Mouse (Mus musculus) c-Kit-negative CD71-positive TER-119-positive erythroid progenitor cells, embryonic 14.5 days (primary cell): Measurements from ENCODE around the gene Pcsk7.

Experiments used
- DNase-seq: peaks from one replicate; pipeline ENCODE4 v3.0.0-alpha.2; 2013; ENCODE audit warnings: low read depth, low spot score

The Pcsk7 gene

GRCm38 (mm10) chr9:45906355-45907077, at the start of gene Pcsk7, which contains the start of gene Rnf214:
Gene Pcsk7 (plus strand): TSS chr9:45906497.
Gene Rnf214 (minus strand): TSS chr9:45906911.
- DNase-seq, result peak; percentile 73

DNA sequence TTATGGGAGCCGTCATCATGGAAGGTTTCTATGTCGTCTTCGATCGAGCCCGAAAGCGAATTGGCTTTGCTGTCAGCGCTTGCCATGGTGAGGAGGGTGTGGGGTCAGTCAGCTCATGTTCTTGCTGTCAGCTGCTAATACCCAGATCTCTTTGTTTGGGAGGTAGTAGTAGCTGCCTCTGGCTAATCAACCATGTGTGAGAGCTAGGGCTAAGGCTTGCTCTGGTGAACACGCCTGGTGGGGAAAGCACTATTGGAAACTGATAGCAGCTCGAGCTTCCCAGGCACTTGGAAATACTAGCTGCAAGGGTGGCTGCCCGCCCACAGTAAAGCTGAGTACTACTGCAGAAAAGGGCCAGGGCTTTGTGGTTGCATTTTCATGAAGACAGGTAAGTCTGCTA, 46.9 kb upstream of the Pcsk7 start:
- no peak for DNase-seq

GRCm38 (mm10) chr9:45861813-45862212, 44.5 kb upstream of the Pcsk7 start:
- DNase-seq, result no peak

GRCm38 (mm10) chr9:45869181-45869580, 37.1 kb upstream of the Pcsk7 start:
- DNase-seq, result no peak

DNA sequence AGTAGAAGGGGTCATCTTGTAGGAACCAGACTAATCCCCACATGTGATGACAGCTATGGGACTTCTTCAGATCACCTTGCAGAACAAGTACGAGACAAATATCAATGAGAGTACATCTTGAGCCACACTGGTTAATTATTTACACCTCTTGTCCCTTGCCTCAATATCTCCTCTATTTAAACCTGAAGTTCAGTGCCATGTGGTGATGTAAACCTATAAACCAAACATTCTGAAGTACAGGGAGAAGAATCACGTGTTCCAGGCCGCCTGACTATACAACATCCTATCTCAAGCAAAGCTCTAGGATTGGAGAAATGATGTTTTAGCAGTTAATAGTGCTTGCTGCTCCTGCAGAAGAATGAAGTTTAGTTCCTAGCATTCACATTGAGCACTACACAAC, 36.0 kb upstream of the Pcsk7 start:
- DNase-seq, result no peak

- no peak for DNase-seq
Observed at GRCm38 (mm10) chr9:45877928-45878327, 28.4 kb upstream of the Pcsk7 start.

- DNase-seq, result no peak
Observed at GRCm38 (mm10) chr9:45893681-45894080, 12.6 kb upstream of the Pcsk7 start.

GRCm38 (mm10) chr9:45905196-45905595, 1.1 kb upstream of the Pcsk7 start:
- DNase-seq, result no peak

GRCm38 (mm10) chr9:45905811-45906237, 473 bp upstream of the Pcsk7 start:
- no peak for DNase-seq

DNA sequence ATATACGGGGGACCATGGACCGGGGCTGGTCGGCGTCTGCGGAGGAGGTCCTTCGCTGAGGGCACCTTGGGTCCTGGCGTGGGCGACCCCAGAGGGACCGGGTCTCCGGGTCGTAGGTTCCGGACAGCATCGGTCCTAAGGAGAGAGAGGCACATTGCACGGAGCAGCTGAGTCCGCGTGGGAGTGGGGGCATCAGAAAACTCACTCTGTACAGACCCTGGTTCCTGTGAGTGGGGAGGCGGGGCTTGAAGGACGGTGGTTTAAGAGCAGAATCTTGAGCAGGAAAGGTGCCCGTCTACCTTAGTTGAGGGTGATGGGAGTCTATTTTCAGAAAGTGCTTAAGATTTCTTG, 756 bp downstream of the Pcsk7 start:
- DNase-seq, result peak; percentile 33

DNA sequence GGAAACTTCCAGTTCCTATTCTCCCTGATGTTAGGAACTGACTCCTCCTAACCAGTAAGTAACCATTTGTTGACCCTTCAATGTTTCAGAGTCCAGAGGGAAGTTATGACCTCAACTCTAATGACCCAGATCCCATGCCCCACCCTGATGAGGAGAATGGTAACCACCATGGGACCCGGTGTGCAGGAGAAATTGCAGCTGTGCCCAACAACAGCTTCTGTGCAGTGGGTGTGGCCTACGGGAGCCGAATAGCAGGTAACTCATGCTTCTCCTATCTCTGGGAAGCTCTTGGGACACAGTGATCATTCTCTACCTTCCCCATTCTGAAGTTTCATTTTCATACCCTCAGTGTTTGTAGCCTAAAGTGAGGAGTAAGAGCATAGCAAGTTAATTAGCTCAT, 4.7 kb downstream of the Pcsk7 start:
- DNase-seq, result no peak

DNA sequence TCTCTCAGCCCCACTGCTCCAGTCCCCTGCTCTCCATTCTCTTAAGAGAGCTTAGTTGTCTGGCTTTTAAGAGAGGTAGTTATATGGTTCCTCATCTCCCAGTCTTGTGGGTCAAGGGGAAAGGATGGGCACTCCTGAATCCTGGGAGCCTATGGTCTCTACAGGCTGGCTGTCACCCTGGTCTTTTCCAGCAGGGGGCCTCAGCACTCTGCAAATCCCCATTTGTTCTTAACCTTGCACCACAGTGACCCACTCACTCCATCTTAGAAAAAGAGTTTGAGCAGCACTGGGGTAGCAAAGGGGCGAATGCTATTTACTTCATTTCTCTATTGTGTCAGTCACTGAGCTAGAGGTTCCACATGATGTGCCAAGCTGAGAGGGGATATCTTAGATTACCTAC, 5.4 kb downstream of the Pcsk7 start:
- no peak for DNase-seq

DNA sequence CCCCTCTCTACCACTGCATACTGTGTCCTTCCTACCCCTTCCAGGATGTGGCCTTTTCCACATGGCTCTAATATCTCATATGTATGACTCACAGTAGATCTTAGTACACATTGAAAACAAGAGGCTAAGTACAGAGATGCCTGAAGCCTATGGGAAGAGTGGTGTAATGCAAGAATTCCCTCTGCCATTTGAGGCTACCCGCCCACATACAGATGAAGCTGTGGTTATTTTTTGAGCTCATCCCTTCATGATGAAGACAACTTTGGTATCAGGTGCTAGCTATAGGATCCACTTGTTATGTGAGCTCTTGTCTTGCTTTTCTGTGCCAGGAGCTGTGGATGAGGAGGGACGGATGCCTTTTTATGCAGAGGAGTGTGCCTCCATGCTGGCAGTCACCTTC, 9.4 kb downstream of the Pcsk7 start:
- DNase-seq, result no peak

GRCm38 (mm10) chr9:45917041-45917934, 11.0 kb downstream of the Pcsk7 start:
- DNase-seq, result no peak

DNA sequence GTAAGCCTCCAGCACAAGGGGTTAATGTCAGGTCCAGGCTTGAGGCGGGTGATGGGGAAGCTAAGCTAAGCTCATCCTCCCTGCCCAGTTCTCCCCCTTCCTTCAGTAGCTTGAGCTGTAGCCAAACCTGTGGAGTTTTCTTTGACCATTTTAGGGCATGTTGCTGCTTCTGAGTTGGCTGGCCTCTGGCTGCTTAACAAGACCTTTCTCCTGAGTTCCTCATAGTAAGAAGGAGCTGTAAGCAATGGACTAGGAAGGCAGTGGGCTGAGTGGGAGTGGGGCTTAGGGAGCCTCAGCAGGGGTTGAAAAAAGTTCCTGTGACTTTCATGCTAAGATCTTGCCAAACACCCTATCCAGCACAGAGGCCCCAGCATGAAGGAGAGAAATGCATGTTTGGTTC, 13.6 kb downstream of the Pcsk7 start:
- no peak for DNase-seq

DNA sequence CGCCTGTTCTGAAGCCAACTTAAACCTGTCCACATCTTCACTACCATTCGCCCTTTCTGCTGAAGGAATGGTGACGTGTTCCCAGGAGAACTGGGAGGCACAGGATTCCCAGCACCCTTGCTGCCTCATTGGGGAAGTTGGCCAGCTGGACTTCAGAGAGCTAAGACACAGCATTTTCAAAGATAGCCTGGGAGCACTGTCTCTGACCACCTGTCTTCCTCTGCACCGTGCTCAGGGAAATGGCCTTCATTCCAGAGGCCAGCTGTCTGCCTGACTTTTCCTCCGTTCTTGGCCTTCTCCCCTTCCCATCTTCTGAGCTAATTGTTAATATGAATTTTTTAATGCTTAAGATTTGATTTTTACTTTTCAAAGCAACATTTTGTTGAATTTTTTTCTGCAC, 23.0 kb downstream of the Pcsk7 start:
- DNase-seq, result no peak

- DNase-seq, result no peak
Observed at GRCm38 (mm10) chr9:45931958-45932357, 25.7 kb downstream of the Pcsk7 start.

- DNase-seq, result no peak
Observed at GRCm38 (mm10) chr9:45932571-45933415, 26.5 kb downstream of the Pcsk7 start.

DNA sequence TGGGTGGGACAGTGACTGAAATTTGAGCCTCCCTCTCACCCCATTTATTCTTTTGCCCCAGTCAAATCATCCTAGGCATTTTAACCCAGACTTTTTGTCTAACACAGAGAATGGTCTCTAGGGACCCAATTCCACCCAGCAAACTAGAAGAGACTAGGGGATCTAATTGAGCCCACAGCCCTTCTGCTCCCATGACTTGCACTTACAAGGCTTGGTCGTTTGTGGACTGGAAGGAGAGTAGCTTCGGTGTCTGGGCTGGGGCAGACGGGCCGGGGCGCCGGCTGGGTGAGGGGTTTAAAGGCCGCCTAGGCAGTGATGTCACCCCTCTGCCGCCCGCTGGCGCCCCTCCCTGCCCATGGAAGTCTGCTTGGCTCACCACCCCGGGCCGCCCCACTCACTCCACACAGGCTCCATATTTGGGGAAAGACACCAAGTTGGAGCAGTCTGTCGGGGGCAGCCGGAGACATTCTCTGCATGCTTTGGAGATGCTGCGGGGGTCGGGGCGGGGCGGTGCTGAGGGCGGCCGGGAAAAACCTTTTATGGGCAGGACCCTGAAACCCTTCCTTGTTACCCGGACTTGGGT, 29.4 kb downstream of the Pcsk7 start, which contains the start of gene Tagln:
Gene Tagln (minus strand): TSS at position 431 of the 583 bp plus-strand sequence.
- DNase-seq, result no peak

GRCm38 (mm10) chr9:45936883-45937282, 30.6 kb downstream of the Pcsk7 start:
- DNase-seq, result peak; percentile 24

- DNase-seq, result no peak
Observed at GRCm38 (mm10) chr9:45938088-45938487, 31.8 kb downstream of the Pcsk7 start.
